Mouse (Mus musculus): ENCODE data around the gene Ankrd63.

DNA sequence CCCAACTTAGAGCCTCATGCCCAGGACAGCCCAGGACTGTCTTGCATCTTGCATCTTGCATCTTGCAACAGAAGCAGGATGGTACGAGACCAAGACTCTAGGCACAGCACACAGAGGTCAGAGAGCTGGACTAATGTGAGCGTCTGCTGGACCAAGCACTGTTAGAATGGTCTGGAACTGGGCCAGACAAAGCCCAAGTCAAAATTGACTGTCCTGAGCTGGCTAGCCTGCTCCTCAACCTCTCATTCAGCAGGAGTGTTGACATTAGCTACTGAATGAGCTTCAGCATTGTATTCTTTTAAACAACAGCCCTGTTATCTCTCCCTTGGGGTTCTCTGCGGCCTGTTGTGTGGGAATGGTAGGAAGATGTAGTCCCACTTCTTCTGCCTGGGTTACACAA, 24.2 kb downstream of the Ankrd63 start:
- TF ChIP-seq CTCF (IDR thresholded peaks at IDR 0.05; ENCODE audit: low read depth, low read length) (no peak), POLR2A (IDR thresholded peaks at IDR 0.05; ENCODE audit: borderline replicate concordance, low read depth, low read length) (no peak)
